Mouse (Mus musculus) olfactory bulb, adult 2 months (tissue): Measurements from ENCODE around the gene Sh3kbp1. TPM values are rescaled to one million over a fixed set of nuclear protein-coding genes. Genes with fewer than 3 reads are reported as not detected.

Experiments
- H3K27ac ChIP-seq: fragments of 200-500 bp; 2 replicates; pipeline ENCODE4 v1.5.1; 2012; ENCODE audit warnings: low read depth, low read length; ENCODE audit not compliant: insufficient read depth
- H3K4me1 ChIP-seq: fragments of 200-500 bp; 2 replicates; pipeline ENCODE4 v1.6.1; 2012; ENCODE audit warnings: low read length; ENCODE audit not compliant: control insufficient read depth, insufficient read depth
- H3K4me3 ChIP-seq: fragments of 200-500 bp; 2 replicates; pipeline ENCODE4 v1.5.1; 2012; ENCODE audit warnings: mild to moderate bottlenecking, low read depth, low read length, moderate library complexity; ENCODE audit not compliant: insufficient read depth
- CTCF ChIP-seq: fragments of 200-500 bp; IDR thresholded peaks from 2 replicates; pipeline ENCODE4 v1.5.1; 2012; ENCODE audit warnings: low read depth, mild to moderate bottlenecking, low read length, moderate library complexity; ENCODE audit not compliant: insufficient read depth
- POLR2A ChIP-seq: fragments of 200-500 bp; IDR thresholded peaks from 2 replicates; pipeline ENCODE4 v1.6.1; 2012; ENCODE audit warnings: mild to moderate bottlenecking, low read depth, low read length, moderate library complexity; ENCODE audit not compliant: insufficient read depth
- WGBS: fragments of 180-500 bp; shearing (Covaris S2); methylation state at CpG from one replicate; pipeline ENCODE4 v1.1.7; 2018; 5-methylcytosine and 5-hydroxymethylcytosine counted together
- polyA plus RNA-seq: library from polyadenylated mRNA; stranded (reverse); fragments of >200 nt; gene quantifications from 2 replicates; pipeline ENCODE4 v1.2.4, GENCODE M21; 2012; ENCODE audit warnings: low replicate concordance; ENCODE audit not compliant: missing spikeins, insufficient read depth, insufficient read length

Sh3kbp1 gene
- polyA plus RNA-seq, 1 experiment, result 177 TPM

DNA sequence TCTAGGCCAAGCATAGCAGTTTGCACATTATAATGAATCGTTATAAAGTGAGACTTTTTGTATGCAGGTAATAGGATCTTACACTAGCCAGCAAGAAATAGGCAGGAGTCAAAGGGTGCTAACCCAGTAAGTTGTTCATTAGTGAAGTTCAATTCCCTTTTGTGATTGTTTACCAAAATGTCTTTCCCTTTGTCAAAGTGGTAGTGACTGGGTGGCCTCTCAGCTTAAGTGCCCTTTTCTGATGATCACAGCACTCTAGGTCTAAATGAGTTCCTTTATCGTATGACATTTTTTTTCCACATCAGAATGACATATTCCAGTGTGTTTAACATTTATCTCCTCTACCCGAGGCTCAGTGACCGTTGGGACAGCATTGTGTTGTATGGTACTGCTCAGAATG lies 1.6 kb downstream of the Sh3kbp1 start:
- no peak overlapping the region for H3K27ac ChIP-seq
- 36% methylated on average over 4 of the region's 4 CpGs for WGBS
- H3K4me1 ChIP-seq, result peaks cover 5% of the 10 kb centered on the region; the same call in 1 of the 2 replicates
- TF ChIP-seq CTCF (no peak), POLR2A (no peak)
- H3K4me3 ChIP-seq, result no peak overlapping the region

GRCm38 (mm10) chrX:159629203-159629602 lies 2.1 kb downstream of the Sh3kbp1 start:
- 41% methylated on average over 2 of the region's 2 CpGs for WGBS
- peaks cover 5% of the 10 kb centered on the region; the same call in 1 of the 2 replicates for H3K4me1 ChIP-seq
- no peak overlapping the region for H3K27ac ChIP-seq
- no peak overlapping the region for H3K4me3 ChIP-seq
- no peak for TF ChIP-seq POLR2A
- TF ChIP-seq CTCF, result no peak

DNA sequence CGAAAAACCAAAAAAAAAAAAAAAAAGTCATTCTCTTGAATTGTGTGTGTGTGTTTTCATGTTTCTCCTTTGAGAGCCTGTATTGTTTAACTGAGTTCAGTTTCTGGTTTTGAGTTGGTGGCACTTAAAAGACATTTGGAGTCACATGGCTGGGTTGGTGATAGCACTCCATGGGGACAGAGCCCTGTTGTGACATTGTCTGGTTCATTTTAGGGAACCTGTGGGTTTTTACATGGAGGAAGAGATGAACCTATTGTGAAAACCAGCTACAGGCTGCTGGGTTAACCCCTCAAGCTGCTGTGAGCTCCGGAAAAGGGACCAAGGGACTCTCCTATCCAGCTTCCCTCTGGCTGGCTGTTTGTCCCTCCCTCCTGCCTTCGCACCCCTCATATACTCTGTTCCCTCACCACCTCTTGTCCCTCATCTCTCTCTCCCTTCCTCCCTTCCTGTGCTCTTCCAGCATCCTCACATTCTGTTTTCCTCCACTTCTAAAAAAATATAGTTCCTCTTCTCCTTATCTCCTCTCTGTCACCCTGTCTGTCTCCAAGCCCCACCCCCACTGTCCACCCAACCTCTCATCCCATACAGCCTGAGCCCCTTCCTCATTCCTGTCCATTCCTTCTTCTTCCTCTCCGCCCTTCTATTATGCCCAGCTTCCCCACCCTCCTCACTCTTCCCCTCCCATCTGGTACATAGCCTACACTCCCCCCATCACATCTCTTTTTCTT lies 11.6 kb downstream of the Sh3kbp1 start:
- no peak overlapping the region for H3K4me3 ChIP-seq
- no peak overlapping the region for H3K27ac ChIP-seq
- H3K4me1 ChIP-seq, result no peaks in the 10 kb centered on the region
- TF ChIP-seq CTCF, result no peak
- no peak for TF ChIP-seq POLR2A
- 82% methylated on average over 4 of the region's 4 CpGs for WGBS

GRCm38 (mm10) chrX:159639991-159640390 lies 12.9 kb downstream of the Sh3kbp1 start:
- Histone ChIP-seq H3K27ac (no peak overlapping the region), H3K4me3 (no peak overlapping the region), H3K4me1 (no peaks in the 10 kb centered on the region)
- TF ChIP-seq POLR2A (no peak), CTCF (no peak)
- 76% methylated on average over 4 of the region's 4 CpGs for WGBS

GRCm38 (mm10) chrX:159645314-159645713 lies 18.2 kb downstream of the Sh3kbp1 start:
- TF ChIP-seq CTCF (no peak), POLR2A (no peak)
- no peak overlapping the region for H3K4me3 ChIP-seq
- H3K4me1 ChIP-seq, result no peaks in the 10 kb centered on the region
- no peak overlapping the region for H3K27ac ChIP-seq
- WGBS, result 91% methylated on average over 3 of the region's 3 CpGs

GRCm38 (mm10) chrX:159647564-159647963 lies 20.5 kb downstream of the Sh3kbp1 start:
- WGBS, result 92% methylated on average over 5 of the region's 5 CpGs
- Histone ChIP-seq H3K4me1 (no peaks in the 10 kb centered on the region), H3K4me3 (no peak overlapping the region), H3K27ac (no peak overlapping the region)
- no peak for TF ChIP-seq CTCF
- TF ChIP-seq POLR2A, result no peak

DNA sequence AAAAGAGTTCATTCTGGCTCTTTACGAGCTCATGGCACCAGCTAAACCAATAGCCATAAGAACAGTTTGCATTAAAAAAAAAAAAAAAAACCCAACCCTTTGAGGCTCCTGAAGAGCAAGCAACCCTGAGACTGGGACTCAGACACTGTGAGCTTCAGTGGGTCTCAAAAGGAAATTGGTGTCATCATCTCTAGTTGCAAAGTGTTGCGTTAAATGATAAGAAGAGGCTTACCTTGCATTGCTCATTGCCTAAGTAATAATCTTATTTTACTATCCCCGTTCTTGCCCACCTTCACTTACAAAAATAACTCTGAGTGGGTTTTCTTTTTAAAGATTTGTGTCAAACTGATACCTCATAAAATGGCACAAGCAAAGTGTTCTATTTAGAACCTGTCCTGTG lies 21.5 kb downstream of the Sh3kbp1 start:
- Histone ChIP-seq H3K4me1 (no peaks in the 10 kb centered on the region), H3K27ac (no peak overlapping the region), H3K4me3 (no peak overlapping the region)
- WGBS, result 90% methylated on average over 3 of the region's 3 CpGs
- no peak for TF ChIP-seq POLR2A
- no peak for TF ChIP-seq CTCF

DNA sequence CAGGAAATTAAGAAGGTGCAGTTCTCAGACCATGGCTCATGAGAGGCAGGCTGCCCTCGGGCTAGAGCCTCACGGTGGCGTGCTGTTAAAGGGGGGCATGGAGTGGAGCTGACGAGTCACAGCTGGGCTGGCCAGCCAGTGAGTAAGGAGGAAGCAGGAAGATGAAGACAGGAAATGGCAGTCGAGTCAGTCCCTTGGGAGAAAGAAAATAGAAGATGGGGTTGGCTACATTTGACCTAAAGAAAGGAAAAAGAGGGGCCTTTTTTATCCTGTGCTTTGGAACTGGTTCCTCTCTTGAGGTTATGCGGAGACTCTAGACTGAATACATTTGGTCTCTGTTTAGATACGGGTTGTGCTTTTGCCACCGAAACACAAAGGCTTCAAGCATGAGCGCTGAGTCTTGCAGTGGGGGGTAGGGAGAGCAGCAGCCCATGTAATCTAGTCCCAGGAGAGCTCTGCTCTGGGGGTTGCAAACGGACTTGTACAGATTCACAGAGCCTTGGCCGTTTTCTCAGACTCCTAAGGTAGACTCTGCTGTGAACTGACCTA lies 23.1 kb downstream of the Sh3kbp1 start:
- Histone ChIP-seq H3K4me3 (no peak overlapping the region), H3K4me1 (no peaks in the 10 kb centered on the region), H3K27ac (no peak overlapping the region)
- WGBS, result 47% methylated on average over 11 of the region's 11 CpGs
- TF ChIP-seq CTCF (no peak), POLR2A (no peak)

DNA sequence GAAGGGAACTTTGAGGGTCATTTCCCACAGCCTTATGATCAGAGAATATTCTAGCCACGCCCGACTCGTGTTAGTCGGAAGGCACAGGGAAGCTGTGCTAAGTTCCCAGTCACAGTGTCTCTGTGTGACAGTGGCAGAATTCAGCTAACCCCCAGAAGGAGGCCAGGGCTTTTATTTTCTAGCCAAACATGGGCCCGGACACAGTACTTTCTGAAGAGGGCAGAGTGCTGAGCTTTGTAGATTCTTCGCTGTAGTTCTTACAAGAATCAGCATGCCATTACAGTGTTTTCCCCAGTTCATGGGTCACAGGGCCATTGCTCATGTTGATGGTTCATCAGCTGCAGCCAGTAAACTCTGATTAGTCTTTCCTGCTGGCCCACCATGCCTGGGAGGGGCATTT lies 23.7 kb downstream of the Sh3kbp1 start:
- no peak for TF ChIP-seq POLR2A
- TF ChIP-seq CTCF, result no peak
- Histone ChIP-seq H3K4me3 (no peak overlapping the region), H3K4me1 (no peaks in the 10 kb centered on the region), H3K27ac (no peak overlapping the region)
- WGBS, result 85% methylated on average over 6 of the region's 6 CpGs
